Mouse (Mus musculus): ENCODE measurements at regions not wholly inside any gene's neighbourhood (a gene's known extent, or its start where the extent isn't known, plus 50 kb on each side); places are given as distances from the start of the nearest gene placed in this dataset.

DNA sequence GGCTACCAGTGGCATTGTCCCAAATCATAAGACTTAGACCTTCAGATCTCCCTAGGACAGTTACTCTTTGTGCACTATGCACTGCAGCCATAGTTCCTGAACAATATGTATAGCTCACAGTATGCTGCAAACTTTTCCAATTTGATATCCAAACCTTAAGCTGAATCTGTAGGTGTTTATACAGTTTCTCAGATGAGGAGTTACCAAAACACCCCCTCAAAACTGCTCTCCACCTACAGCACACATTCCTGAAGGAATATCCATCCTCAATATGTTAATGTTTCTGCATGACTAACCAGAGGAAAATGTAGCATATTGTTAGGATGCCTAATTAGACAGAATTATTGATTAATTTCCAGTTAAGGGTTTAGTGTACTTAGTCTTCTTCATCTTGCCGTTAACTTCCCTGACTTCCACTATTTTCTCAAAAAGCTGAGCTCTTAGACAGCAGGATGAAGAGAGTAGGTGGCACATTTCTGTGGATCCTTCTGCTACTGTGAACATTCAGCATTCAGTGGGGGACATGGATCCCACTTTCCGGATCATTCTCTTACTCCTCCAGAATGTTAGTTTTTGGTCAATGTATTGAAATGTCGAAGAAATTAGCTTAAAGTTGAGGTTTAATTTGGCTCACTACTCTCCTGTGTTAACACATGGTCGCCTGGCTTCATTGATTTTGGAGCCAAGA, 800.0 kb downstream of the 5730522E02Rik start:
- Histone ChIP-seq H3K27me3 (replicated peaks) (no peaks in the 10 kb centered on the region), H3K9me3 (replicated peaks; ENCODE audit: low read length) (no peaks in the 10 kb centered on the region), H3K4me2 (ENCODE audit: insufficient read depth, low read depth, poor library complexity, severe bottlenecking) (no peak overlapping the region), H3K9ac (ENCODE audit: insufficient read depth, low read depth) (no peak overlapping the region), H3K27ac (ENCODE audit: insufficient read depth, low read depth) (no peak overlapping the region), H3K4me1 (ENCODE audit: control insufficient read depth in 1 of 2, insufficient read depth in 2 of 2) (no peaks in the 10 kb centered on the region), H3K79me2 (replicated peaks; ENCODE audit: control insufficient read depth, extremely low read depth, insufficient read depth, poor library complexity, severe bottlenecking) (no peaks in the 10 kb centered on the region), H3K4me3 (replicated peaks in 1 of 3; ENCODE audit: low read depth in 2 of 3, low read length in 2 of 3, poor library complexity in 1 of 3) (no peak overlapping the region), H3K36me3 (replicated peaks in 1 of 2; ENCODE audit: control insufficient read depth in 1 of 2, insufficient read depth in 1 of 2, low read length in 1 of 2) (no peaks in the 10 kb centered on the region)
- TF ChIP-seq ZNF384 (IDR thresholded peaks at IDR 0.05; ENCODE audit: low read depth, low read length) (no peak), KAT2A (IDR thresholded peaks at IDR 0.05; ENCODE audit: insufficient replicate concordance, low read length) (no peak), ELF1 (IDR thresholded peaks at IDR 0.05; ENCODE audit: low read depth, low read length) (no peak), EP300 (IDR thresholded peaks at IDR 0.05; ENCODE audit: low read length) (no peak), NELFE (IDR thresholded peaks at IDR 0.05; ENCODE audit: low read depth, low read length) (no peak), PAX5 (IDR thresholded peaks at IDR 0.05; ENCODE audit: low read length) (no peak), TCF12 (IDR thresholded peaks at IDR 0.05; ENCODE audit: low read depth, low read length) (no peak), JUN (IDR thresholded peaks at IDR 0.05; ENCODE audit: insufficient read depth, low read depth, low read length) (no peak), BHLHE40 (IDR thresholded peaks at IDR 0.05; ENCODE audit: low read depth, low read length) (no peak), JUND (conservative IDR thresholded peaks at IDR 0.05; ENCODE audit: low read depth, low read length) (no peak), CHD1 (IDR thresholded peaks at IDR 0.05; ENCODE audit: low read depth, low read length) (no peak), MAX (IDR thresholded peaks at IDR 0.05; ENCODE audit: low read length) (no peak), ETS1 (conservative IDR thresholded peaks at IDR 0.05; ENCODE audit: low read depth, low read length) (no peak), CHD2 (IDR thresholded peaks at IDR 0.05; ENCODE audit: low read length) (no peak), ZMIZ1 (IDR thresholded peaks at IDR 0.05; ENCODE audit: low read depth, low read length) (no peak), IRF4 (IDR thresholded peaks at IDR 0.05; ENCODE audit: low read depth, low read length) (no peak), MYC (IDR thresholded peaks at IDR 0.05; ENCODE audit: low read depth, low read length) (no peak), MAZ (IDR thresholded peaks at IDR 0.05; ENCODE audit: low read depth, low read length) (no peak)
- no peak for DNase-seq (ENCODE audit: extremely low read depth)
- dilution Hi-C loops (cut with MboI; ENCODE audit: extremely low pct_ligation_motif_present, extremely low pct_unique_long_range_greater_than_20kb, low sequenced_read_pairs) = no loop called here
- in situ Hi-C loops (cut with MboI; ENCODE audit: low pct_ligation_motif_present, low pct_unique_long_range_greater_than_20kb, low sequenced_read_pairs) = no loop called here

DNA sequence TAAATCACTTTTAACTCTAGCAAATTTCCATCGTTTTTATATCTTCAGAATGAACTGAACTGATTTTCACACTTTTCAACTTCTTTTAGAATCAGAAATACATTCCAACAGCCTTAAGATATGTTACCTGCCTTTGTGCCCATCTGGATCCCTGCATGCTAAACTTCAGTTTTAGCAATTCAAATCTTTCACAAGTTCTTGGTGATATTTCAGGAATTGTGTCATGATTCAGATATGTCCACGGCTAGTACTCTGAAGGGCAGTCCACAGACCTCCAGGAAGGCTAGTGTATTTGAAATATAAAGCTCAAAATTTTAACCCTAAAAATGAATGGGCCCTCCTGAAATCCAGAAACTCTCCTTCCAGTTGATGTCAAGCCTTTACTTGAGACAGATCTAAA, 818.9 kb downstream of the 5730522E02Rik start:
- in situ Hi-C loops (cut with MboI; ENCODE audit: low pct_ligation_motif_present, low pct_unique_long_range_greater_than_20kb, low sequenced_read_pairs) = no loop called here
- DNase-seq (ENCODE audit: extremely low read depth) = no peak
- no peaks in the 10 kb centered on the region for H3K27me3 ChIP-seq (replicated peaks)
- no peak overlapping the region for H3K27ac ChIP-seq (ENCODE audit: insufficient read depth, low read depth)
- dilution Hi-C loops (cut with MboI; ENCODE audit: extremely low pct_ligation_motif_present, extremely low pct_unique_long_range_greater_than_20kb, low sequenced_read_pairs) = no loop called here
- no peaks in the 10 kb centered on the region for H3K9me3 ChIP-seq (replicated peaks; ENCODE audit: low read length)
- no peak overlapping the region for H3K4me2 ChIP-seq (ENCODE audit: insufficient read depth, low read depth, poor library complexity, severe bottlenecking)
- no peaks in the 10 kb centered on the region for H3K79me2 ChIP-seq (replicated peaks; ENCODE audit: control insufficient read depth, extremely low read depth, insufficient read depth, poor library complexity, severe bottlenecking)
- TF ChIP-seq TBP (conservative IDR thresholded peaks at IDR 0.05; ENCODE audit: low read depth, low read length) (no peak), USF1 (IDR thresholded peaks at IDR 0.05; ENCODE audit: low read depth, low read length) (no peak), UBTF (IDR thresholded peaks at IDR 0.05; ENCODE audit: low read depth, low read length) (no peak), IRF4 (IDR thresholded peaks at IDR 0.05; ENCODE audit: low read depth, low read length) (no peak), RCOR1 (conservative IDR thresholded peaks at IDR 0.05; ENCODE audit: low read depth, low read length) (no peak), EP300 (IDR thresholded peaks at IDR 0.05; ENCODE audit: low read length) (no peak), CHD1 (IDR thresholded peaks at IDR 0.05; ENCODE audit: low read depth, low read length) (no peak), MAZ (IDR thresholded peaks at IDR 0.05; ENCODE audit: low read depth, low read length) (no peak), ZMIZ1 (IDR thresholded peaks at IDR 0.05; ENCODE audit: low read depth, low read length) (no peak), HCFC1 (IDR thresholded peaks at IDR 0.05; ENCODE audit: low read depth, low read length) (no peak), ZC3H11A (IDR thresholded peaks at IDR 0.05; ENCODE audit: low read depth, low read length) (no peak), TCF12 (IDR thresholded peaks at IDR 0.05; ENCODE audit: low read depth, low read length) (no peak), CTCF (conservative IDR thresholded peaks at IDR 0.05 in 1 of 2, IDR thresholded peaks at IDR 0.05 in 1 of 2; ENCODE audit: low read depth in 2 of 2, low read length in 2 of 2) (no peak), ZKSCAN1 (IDR thresholded peaks at IDR 0.05; ENCODE audit: borderline replicate concordance, low read depth, low read length) (no peak), CHD2 (IDR thresholded peaks at IDR 0.05; ENCODE audit: low read length) (no peak), SIN3A (IDR thresholded peaks at IDR 0.05; ENCODE audit: low read length) (no peak), ELF1 (IDR thresholded peaks at IDR 0.05; ENCODE audit: low read depth, low read length) (no peak), KAT2A (IDR thresholded peaks at IDR 0.05; ENCODE audit: insufficient replicate concordance, low read length) (no peak)
- no peaks in the 10 kb centered on the region for H3K36me3 ChIP-seq (replicated peaks in 1 of 2; ENCODE audit: control insufficient read depth in 1 of 2, insufficient read depth in 1 of 2, low read length in 1 of 2)
- H3K4me3 ChIP-seq (replicated peaks in 1 of 3; ENCODE audit: low read depth in 2 of 3, low read length in 2 of 3, poor library complexity in 1 of 3) = no peak overlapping the region
- no peaks in the 10 kb centered on the region for H3K4me1 ChIP-seq (ENCODE audit: control insufficient read depth in 1 of 2, insufficient read depth in 2 of 2)
- no peak overlapping the region for H3K9ac ChIP-seq (ENCODE audit: insufficient read depth, low read depth)

Measured in CH12.LX (cell line).